Mouse (Mus musculus) lung, embryonic 16.5 days (tissue): ENCODE data around the gene Ly6g6c. TPM values are rescaled to one million over a fixed set of nuclear protein-coding genes. Genes with fewer than 3 reads are reported as not detected.

ENCODE experiments used
- ATAC-seq: fragments of 200-750 bp; cut with Nextera tagmentation; 2 replicates; pipeline ENCODE4 v1.8.0; 2017; ENCODE audit warnings: low read depth, mild to moderate bottlenecking, moderate library complexity
- H3K27ac ChIP-seq: fragments of 300-500 bp; sonication (generic); 2 replicates; pipeline ENCODE4 v1.5.1; 2014; ENCODE audit warnings: mild to moderate bottlenecking, control low read depth, low read length
- H3K27me3 ChIP-seq: fragments of 300-500 bp; sonication (generic); 2 replicates; pipeline ENCODE4 v1.6.1; 2014; ENCODE audit warnings: low read depth, low read length, mixed read lengths; ENCODE audit not compliant: control insufficient read depth, insufficient read depth
- H3K36me3 ChIP-seq: fragments of 300-500 bp; sonication (generic); 2 replicates; pipeline ENCODE4 v1.6.1; 2014; ENCODE audit warnings: low read length; ENCODE audit not compliant: control insufficient read depth, insufficient read depth
- H3K4me1 ChIP-seq: fragments of 300-500 bp; sonication (generic); replicated peaks from 2 replicates; pipeline ENCODE4 v1.6.1; 2014; ENCODE audit warnings: low read length, mixed read lengths; ENCODE audit not compliant: control insufficient read depth, insufficient read depth
- H3K4me2 ChIP-seq: fragments of 300-500 bp; sonication (generic); 2 replicates; pipeline ENCODE4 v1.6.1; 2014; ENCODE audit warnings: low read depth, low read length, control low read depth
- H3K4me3 ChIP-seq: fragments of 300-500 bp; sonication (generic); 2 replicates; pipeline ENCODE4 v1.5.1; 2014; ENCODE audit warnings: mild to moderate bottlenecking, low read length, control low read depth
- H3K9ac ChIP-seq: fragments of 300-500 bp; sonication (generic); 2 replicates; pipeline ENCODE4 v1.6.1; 2014; ENCODE audit warnings: low read length, control low read depth
- H3K9me3 ChIP-seq: fragments of 300-500 bp; sonication (generic); 2 replicates; pipeline ENCODE4 v1.6.1; 2016; ENCODE audit warnings: low read length; ENCODE audit not compliant: control insufficient read depth
- WGBS: fragments of 180-500 bp; shearing (Covaris S2); extraction: QIAGEN DNeasy Blood & Tissue Kit; methylation state at CpG from one replicate; pipeline ENCODE4 v1.1.7; 2014; 5-methylcytosine and 5-hydroxymethylcytosine counted together
- polyA plus RNA-seq: library from polyadenylated mRNA; unstranded; fragments of >200 nt; fragmentation: Nextera tagmentation; extraction: Ambion mirVana; gene quantifications from 2 replicates; pipeline ENCODE4 v1.2.1, GENCODE M21; 2015

The Ly6g6c gene
- polyA plus RNA-seq, 1 experiment from 2014 or later, result 0.53 TPM

DNA sequence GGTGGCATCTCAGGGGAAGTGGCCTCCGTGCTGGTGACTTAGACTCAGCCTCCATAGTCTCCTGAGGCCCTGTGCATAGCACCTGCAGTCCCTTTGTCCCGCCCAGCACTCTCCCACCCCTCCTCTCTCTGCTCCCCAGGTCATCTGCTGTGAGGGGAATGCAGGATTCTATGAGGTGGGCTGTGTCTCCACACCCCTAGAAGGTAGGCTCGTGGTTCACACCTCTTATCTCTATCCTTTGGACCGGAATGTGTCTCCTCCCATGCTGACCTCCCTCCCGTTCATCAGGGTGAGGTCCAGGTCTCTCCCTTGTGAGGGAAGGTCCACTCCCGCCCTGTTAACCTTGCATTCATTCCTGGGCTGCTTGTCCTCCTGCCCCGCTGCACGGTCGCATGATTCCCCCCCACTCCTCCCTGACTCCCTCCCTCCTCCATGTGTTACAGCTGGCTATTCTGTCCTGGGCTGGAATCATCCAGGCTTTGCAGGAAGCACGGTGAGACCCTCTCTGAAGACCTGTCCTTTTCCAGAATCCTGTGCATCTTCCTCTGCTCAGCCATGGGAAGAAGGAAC is 35.1 kb downstream of the Ly6g6c start:
- H3K36me3 ChIP-seq, result peaks cover 47% of the 10 kb centered on the region
- 57% methylated on average over 10 of the region's 10 CpGs for WGBS
- no peak overlapping the region for H3K27ac ChIP-seq
- no peak overlapping the region for H3K9ac ChIP-seq
- H3K4me3 ChIP-seq, result no peak overlapping the region
- H3K4me2 ChIP-seq, result no peak overlapping the region
- H3K27me3 ChIP-seq, result no peaks in the 10 kb centered on the region
- H3K9me3 ChIP-seq, result no peaks in the 10 kb centered on the region
- ATAC-seq, result no peak
- no peaks in the 10 kb centered on the region for H3K4me1 ChIP-seq

- Histone ChIP-seq H3K9me3 (no peaks in the 10 kb centered on the region), H3K4me1 (no peaks in the 10 kb centered on the region), H3K9ac (no peak overlapping the region), H3K36me3 (peaks cover 47% of the 10 kb centered on the region), H3K27ac (no peak overlapping the region), H3K27me3 (no peaks in the 10 kb centered on the region), H3K4me3 (no peak overlapping the region), H3K4me2 (no peak overlapping the region)
- ATAC-seq, result no peak
- 82% methylated on average over 11 of the region's 11 CpGs for WGBS
These were observed 36.0 kb downstream of the Ly6g6c start for GRCm38 (mm10) chr17:35101161-35101560.

DNA sequence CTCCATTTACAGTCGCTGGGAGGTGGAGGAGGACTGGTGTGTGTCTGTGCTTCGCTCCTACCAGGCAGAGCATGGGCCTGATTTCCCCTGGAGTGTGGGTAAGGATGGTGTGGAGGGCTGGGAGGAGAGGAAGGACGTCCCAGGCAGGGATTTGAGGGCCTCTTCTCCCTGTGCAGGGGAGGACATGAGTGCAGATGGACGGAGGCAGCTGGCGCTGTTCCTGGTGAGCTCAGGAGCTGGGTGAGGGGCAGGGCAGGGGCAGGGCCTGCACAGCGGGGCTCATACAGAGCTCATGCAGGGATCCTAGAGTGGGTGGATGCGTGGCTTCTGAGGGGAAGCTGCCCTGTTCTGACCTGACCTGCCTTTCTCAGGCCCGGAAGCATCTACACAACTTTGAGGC is 37.1 kb downstream of the Ly6g6c start:
- no peak for ATAC-seq
- Histone ChIP-seq H3K27ac (no peak overlapping the region), H3K36me3 (peaks cover 38% of the 10 kb centered on the region), H3K4me2 (no peak overlapping the region), H3K9me3 (no peaks in the 10 kb centered on the region), H3K4me1 (no peaks in the 10 kb centered on the region), H3K4me3 (no peak overlapping the region), H3K9ac (no peak overlapping the region), H3K27me3 (no peaks in the 10 kb centered on the region)
- 68% methylated on average over 8 of the region's 8 CpGs for WGBS

DNA sequence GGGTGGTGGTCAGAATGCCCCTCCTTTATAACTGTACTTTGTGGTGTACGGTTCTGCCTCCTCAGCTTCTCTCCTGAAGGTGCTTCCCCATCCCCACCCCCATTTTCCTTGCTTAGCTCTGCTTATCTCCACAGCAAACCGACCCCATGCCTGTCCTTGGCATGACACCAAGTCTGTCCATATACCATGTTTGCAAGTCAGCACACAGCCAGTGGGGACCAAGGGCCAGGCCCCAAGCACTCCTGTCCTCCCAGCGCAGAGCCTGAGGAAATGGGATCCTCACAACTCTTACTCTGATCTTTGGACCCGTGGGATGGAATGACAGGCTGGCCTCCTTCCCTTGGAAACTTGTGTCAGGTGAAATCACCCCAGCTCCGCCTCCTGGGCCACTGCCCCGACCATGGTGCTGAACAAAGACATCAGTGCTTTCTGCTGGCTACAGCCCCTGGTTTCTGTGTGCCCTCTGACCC is 38.1 kb downstream of the Ly6g6c start:
- H3K36me3 ChIP-seq, result peaks cover 37% of the 10 kb centered on the region
- ATAC-seq, result no peak
- no peaks in the 10 kb centered on the region for H3K27me3 ChIP-seq
- H3K9me3 ChIP-seq, result no peaks in the 10 kb centered on the region
- no peak overlapping the region for H3K4me3 ChIP-seq
- no peak overlapping the region for H3K9ac ChIP-seq
- 56% methylated on average over 6 of the region's 6 CpGs for WGBS
- no peaks in the 10 kb centered on the region for H3K4me1 ChIP-seq
- H3K4me2 ChIP-seq, result no peak overlapping the region
- no peak overlapping the region for H3K27ac ChIP-seq

GRCm38 (mm10) chr17:35104079-35104478 is 38.9 kb downstream of the Ly6g6c start:
- ATAC-seq, result no peak
- 90% methylated on average over 7 of the region's 7 CpGs for WGBS
- H3K4me3 ChIP-seq, result no peak overlapping the region
- H3K4me2 ChIP-seq, result no peak overlapping the region
- no peak overlapping the region for H3K27ac ChIP-seq
- H3K4me1 ChIP-seq, result no peaks in the 10 kb centered on the region
- peaks cover 32% of the 10 kb centered on the region for H3K36me3 ChIP-seq
- H3K9me3 ChIP-seq, result no peaks in the 10 kb centered on the region
- H3K27me3 ChIP-seq, result no peaks in the 10 kb centered on the region
- H3K9ac ChIP-seq, result no peak overlapping the region

- no peaks in the 10 kb centered on the region for H3K27me3 ChIP-seq
- H3K27ac ChIP-seq, result no peak overlapping the region
- H3K9ac ChIP-seq, result no peak overlapping the region
- H3K4me3 ChIP-seq, result no peak overlapping the region
- H3K4me1 ChIP-seq, result no peaks in the 10 kb centered on the region
- no peak for ATAC-seq
- H3K9me3 ChIP-seq, result no peaks in the 10 kb centered on the region
- peaks cover 27% of the 10 kb centered on the region for H3K36me3 ChIP-seq
- WGBS, result 66% methylated on average over 6 of the region's 6 CpGs
- H3K4me2 ChIP-seq, result no peak overlapping the region
These were observed 39.6 kb downstream of the Ly6g6c start for GRCm38 (mm10) chr17:35104754-35105153.

- Histone ChIP-seq H3K9me3 (no peaks in the 10 kb centered on the region), H3K4me3 (no peak overlapping the region), H3K4me1 (no peaks in the 10 kb centered on the region), H3K36me3 (peaks cover 23% of the 10 kb centered on the region), H3K4me2 (no peak overlapping the region), H3K27me3 (no peaks in the 10 kb centered on the region), H3K9ac (0 out of 2 replicates have a peak overlapping the region, but pooled peaks have one; percentile 22), H3K27ac (no peak overlapping the region)
- WGBS, result 22% methylated on average over 13 of the region's 13 CpGs
- ATAC-seq, result no peak
These were observed 40.7 kb downstream of the Ly6g6c start for GRCm38 (mm10) chr17:35105740-35106389.

GRCm38 (mm10) chr17:35106522-35106921 is 41.3 kb downstream of the Ly6g6c start:
- ATAC-seq, result no peak
- H3K4me3 ChIP-seq, result no peak overlapping the region
- no peaks in the 10 kb centered on the region for H3K27me3 ChIP-seq
- no peak overlapping the region for H3K4me2 ChIP-seq
- no peak overlapping the region for H3K9ac ChIP-seq
- peaks cover 19% of the 10 kb centered on the region for H3K36me3 ChIP-seq
- no peaks in the 10 kb centered on the region for H3K4me1 ChIP-seq
- no peaks in the 10 kb centered on the region for H3K9me3 ChIP-seq
- no peak overlapping the region for H3K27ac ChIP-seq
- 50% methylated on average over 3 of the region's 3 CpGs for WGBS

DNA sequence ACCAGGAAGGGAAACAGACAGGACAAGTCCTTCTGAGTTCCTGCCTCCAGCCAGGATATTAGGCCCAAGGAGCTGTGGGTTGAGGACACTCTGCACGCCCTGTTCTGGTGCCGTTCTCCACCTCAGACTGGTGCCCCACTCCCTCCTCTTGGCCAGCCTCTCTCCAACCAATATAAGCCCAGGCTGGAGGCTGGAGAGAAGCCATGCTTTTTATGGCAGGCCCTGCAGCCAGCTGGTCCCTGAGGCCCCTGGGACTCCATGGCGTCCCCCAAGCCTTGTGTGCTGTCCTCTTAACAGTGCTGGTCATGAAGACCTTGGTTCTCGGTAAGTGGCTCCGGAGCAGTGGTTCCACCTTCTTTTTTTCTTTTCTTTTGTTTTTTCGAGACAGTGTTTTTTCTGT is 42.9 kb downstream of the Ly6g6c start, which contains the start of gene Ly6g5c:
Gene Ly6g5c, plus strand, starts transcription at position 183 of the 400 bp plus-strand sequence.
- ATAC-seq, result no peak
- Histone ChIP-seq H3K27ac (no peak within 1 kb of the TSS), H3K4me1 (no peaks in the 10 kb centered on the region), H3K9ac (no peak within 1 kb of the TSS), H3K36me3 (peaks cover 5% of the 10 kb centered on the region), H3K4me3 (no peak within 1 kb of the TSS), H3K9me3 (no peaks in the 10 kb centered on the region), H3K4me2 (no peak within 1 kb of the TSS), H3K27me3 (no peaks in the 10 kb centered on the region)
- WGBS, result 77% methylated on average over 6 of the region's 6 CpGs
